Mouse (Mus musculus): ENCODE results near the gene Rras2. TPM values are rescaled to one million over a fixed set of nuclear protein-coding genes. Genes with fewer than 3 reads are reported as not detected.
A peak's percentile ranks its signal among the peaks of the same experiment; 100 is the strongest.

Rras2 gene
- polyA plus RNA-seq, 2 experiments: 21.6 to 25.4 TPM

DNA sequence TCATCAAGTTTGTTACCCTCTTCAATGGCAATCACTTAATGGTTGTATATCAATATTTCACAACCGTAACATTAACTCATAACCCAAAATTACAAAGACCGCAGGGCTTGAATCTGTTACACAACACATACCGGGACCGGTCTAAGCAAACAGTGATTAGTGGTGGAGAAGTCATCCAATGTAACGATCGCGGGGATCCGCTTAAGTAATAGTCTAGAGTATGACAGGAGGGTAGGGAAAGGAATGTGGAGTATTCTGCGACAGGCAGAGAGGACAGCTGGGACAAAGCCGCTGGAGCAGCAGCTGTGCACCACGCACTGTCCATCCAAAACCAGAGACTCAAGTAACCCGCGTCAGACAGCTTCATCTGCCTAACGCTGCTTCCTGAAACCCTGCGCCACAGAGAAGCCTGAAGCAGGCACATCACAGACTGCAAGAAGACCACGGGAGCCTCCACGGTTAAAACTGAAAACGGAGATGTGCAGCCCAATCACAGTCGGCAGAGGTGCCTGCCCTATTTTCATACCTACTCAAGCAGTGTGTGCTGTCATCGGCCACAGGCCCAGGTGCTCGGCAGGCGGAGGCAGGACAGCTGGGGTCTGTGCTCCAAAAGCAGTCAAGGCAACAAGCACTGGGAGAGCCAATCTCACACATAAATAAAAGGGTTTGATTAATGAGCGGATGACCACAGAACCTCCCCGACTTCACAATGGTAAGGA is 13.8 kb downstream of the Rras2 start:
- Histone ChIP-seq H3K4me3 (replicated peaks; ENCODE audit: low read length) (no peak overlapping the region), H3K4me1 (ENCODE audit: control insufficient read depth, insufficient read depth, low read length) (no peaks in the 10 kb centered on the region), H3K9ac (ENCODE audit: low read depth, low read length, severe bottlenecking) (no peak overlapping the region), H3K4me2 (replicated peaks; ENCODE audit: low read depth, low read length, severe bottlenecking) (no peak overlapping the region), H3K9me3 (ENCODE audit: control insufficient read depth, low read length) (no peaks in the 10 kb centered on the region), H3K27ac (replicated peaks; ENCODE audit: low read depth, low read length) (no peak overlapping the region), H3K36me3 (ENCODE audit: control insufficient read depth, insufficient read depth, low read length) (no peaks in the 10 kb centered on the region), H3K27me3 (ENCODE audit: control insufficient read depth, insufficient read depth, low read length) (no peaks in the 10 kb centered on the region)
- TF ChIP-seq POLR2A (IDR thresholded peaks at IDR 0.05; ENCODE audit: borderline replicate concordance, extremely low read depth, insufficient read depth, insufficient read length): no peak
- 77% methylated on average over 24 of the region's 24 CpGs for WGBS
- ATAC-seq (ENCODE audit: low FRiP score, low read depth) (peak; percentile 82), DNase-seq (ENCODE audit: low spot score) (peak; percentile 35)

DNA sequence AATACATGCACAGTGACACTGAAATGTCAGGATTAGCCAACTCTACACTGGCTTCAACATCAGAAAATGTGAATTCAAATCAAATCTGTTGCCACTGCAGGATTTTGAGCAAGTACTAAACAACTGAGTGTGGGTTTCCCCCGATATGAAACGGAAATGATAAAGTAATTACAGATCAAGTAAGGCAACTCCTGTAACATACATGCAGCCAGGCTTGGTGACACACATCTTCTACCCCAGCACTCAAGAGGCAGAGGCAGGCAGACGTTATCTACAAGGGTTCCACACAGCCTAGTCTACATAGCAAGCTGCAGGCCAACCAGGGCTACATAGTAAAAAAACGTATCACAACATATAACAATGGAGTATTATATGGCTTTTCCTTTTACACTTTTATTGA is 14.4 kb downstream of the Rras2 start:
- TF ChIP-seq POLR2A (IDR thresholded peaks at IDR 0.05; ENCODE audit: borderline replicate concordance, extremely low read depth, insufficient read depth, insufficient read length): no peak
- no peaks in the 10 kb centered on the region for H3K9me3 ChIP-seq (ENCODE audit: control insufficient read depth, low read length)
- H3K27me3 ChIP-seq (ENCODE audit: control insufficient read depth, insufficient read depth, low read length): no peaks in the 10 kb centered on the region
- no peaks in the 10 kb centered on the region for H3K36me3 ChIP-seq (ENCODE audit: control insufficient read depth, insufficient read depth, low read length)
- H3K4me2 ChIP-seq (replicated peaks; ENCODE audit: low read depth, low read length, severe bottlenecking): no peak overlapping the region
- no peak overlapping the region for H3K27ac ChIP-seq (replicated peaks; ENCODE audit: low read depth, low read length)
- no peak for ATAC-seq (ENCODE audit: low FRiP score, low read depth)
- no peak for DNase-seq (ENCODE audit: low spot score)
- no peaks in the 10 kb centered on the region for H3K4me1 ChIP-seq (ENCODE audit: control insufficient read depth, insufficient read depth, low read length)
- no peak overlapping the region for H3K4me3 ChIP-seq (replicated peaks; ENCODE audit: low read length)
- H3K9ac ChIP-seq (ENCODE audit: low read depth, low read length, severe bottlenecking): no peak overlapping the region
- 86% methylated on average over 4 of the region's 4 CpGs for WGBS

DNA sequence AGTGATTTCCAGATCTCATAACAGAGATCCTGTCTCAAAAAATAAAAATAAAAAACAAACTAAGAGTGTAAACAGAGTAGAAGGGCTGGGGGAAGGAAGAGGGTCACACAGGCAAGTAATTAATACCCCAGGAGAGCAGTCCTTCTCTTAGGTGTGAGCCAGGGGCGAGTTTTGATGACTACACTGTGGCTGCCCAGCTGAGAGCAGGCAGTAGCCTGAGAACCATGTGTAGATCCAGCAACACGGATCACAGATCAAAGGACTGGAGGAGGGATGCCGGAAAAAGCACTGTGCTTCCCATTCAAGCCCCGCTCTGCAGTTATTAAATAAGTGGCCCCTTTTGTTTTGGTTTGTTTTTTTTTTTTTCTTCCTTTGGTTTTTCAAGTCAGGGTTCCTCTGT is 15.0 kb downstream of the Rras2 start:
- ATAC-seq (ENCODE audit: low FRiP score, low read depth) (no peak), DNase-seq (ENCODE audit: low spot score) (no peak)
- H3K27me3 ChIP-seq (ENCODE audit: control insufficient read depth, insufficient read depth, low read length): no peaks in the 10 kb centered on the region
- TF ChIP-seq POLR2A (IDR thresholded peaks at IDR 0.05; ENCODE audit: borderline replicate concordance, extremely low read depth, insufficient read depth, insufficient read length): no peak
- H3K9me3 ChIP-seq (ENCODE audit: control insufficient read depth, low read length): no peaks in the 10 kb centered on the region
- H3K9ac ChIP-seq (ENCODE audit: low read depth, low read length, severe bottlenecking): no peak overlapping the region
- H3K4me1 ChIP-seq (ENCODE audit: control insufficient read depth, insufficient read depth, low read length): no peaks in the 10 kb centered on the region
- 42% methylated on average over 4 of the region's 4 CpGs for WGBS
- H3K4me3 ChIP-seq (replicated peaks; ENCODE audit: low read length): no peak overlapping the region
- H3K4me2 ChIP-seq (replicated peaks; ENCODE audit: low read depth, low read length, severe bottlenecking): no peak overlapping the region
- H3K27ac ChIP-seq (replicated peaks; ENCODE audit: low read depth, low read length): no peak overlapping the region
- no peaks in the 10 kb centered on the region for H3K36me3 ChIP-seq (ENCODE audit: control insufficient read depth, insufficient read depth, low read length)

DNA sequence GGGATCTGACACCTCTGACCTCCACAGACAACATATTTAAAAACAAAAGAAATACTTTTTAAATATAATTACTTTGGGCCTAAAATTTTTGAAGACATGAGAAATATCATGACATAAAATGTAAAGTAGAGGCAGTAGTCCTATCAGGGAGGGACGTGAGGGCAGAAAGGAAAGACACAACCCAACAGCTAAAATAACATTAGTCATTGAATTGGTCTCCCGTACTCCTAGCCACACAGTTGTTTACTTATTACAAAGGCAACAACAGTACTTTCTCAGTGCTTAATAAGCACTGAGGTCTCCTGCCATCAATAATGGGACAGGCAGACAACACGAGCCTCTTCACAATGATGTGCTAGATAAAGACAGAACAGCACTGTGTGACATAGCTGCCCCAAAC is 16.2 kb downstream of the Rras2 start:
- ATAC-seq (ENCODE audit: low FRiP score, low read depth) (no peak), DNase-seq (ENCODE audit: low spot score) (no peak)
- Histone ChIP-seq H3K4me2 (replicated peaks; ENCODE audit: low read depth, low read length, severe bottlenecking) (no peak overlapping the region), H3K36me3 (ENCODE audit: control insufficient read depth, insufficient read depth, low read length) (no peaks in the 10 kb centered on the region), H3K27me3 (ENCODE audit: control insufficient read depth, insufficient read depth, low read length) (no peaks in the 10 kb centered on the region), H3K27ac (replicated peaks; ENCODE audit: low read depth, low read length) (no peak overlapping the region), H3K9ac (ENCODE audit: low read depth, low read length, severe bottlenecking) (no peak overlapping the region), H3K4me3 (replicated peaks; ENCODE audit: low read length) (no peak overlapping the region), H3K9me3 (ENCODE audit: control insufficient read depth, low read length) (no peaks in the 10 kb centered on the region), H3K4me1 (ENCODE audit: control insufficient read depth, insufficient read depth, low read length) (no peaks in the 10 kb centered on the region)
- TF ChIP-seq POLR2A (IDR thresholded peaks at IDR 0.05; ENCODE audit: borderline replicate concordance, extremely low read depth, insufficient read depth, insufficient read length): no peak
- WGBS: 73% methylated on average over 3 of the region's 3 CpGs

DNA sequence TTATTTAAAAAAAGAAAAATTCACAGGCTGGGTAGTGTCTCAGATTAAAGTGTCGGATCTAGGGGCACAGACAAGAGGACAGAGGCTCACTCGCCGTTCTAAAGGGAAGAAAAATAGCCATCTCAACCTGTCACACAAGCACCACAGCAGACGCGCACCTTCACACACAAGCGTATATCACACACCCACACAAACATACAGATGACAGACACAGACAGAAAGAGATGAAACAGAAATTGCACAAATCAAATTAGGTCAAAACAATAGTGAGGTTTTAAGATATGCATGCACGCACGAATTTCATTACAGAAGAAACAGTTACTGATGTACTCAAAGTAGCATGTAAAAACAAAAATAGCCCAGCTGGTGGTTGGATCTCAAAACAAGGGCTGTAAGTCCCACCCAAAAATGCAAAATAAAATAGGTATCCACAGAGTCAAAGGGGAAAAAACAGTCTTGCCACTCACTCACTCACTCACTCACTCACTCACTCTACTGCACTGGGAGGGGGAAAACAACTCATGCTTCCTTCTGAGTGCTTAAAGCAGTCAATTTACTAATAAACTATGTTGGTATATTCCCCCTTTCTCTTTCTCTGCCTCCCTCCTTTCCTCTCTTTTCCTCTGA is 23.9 kb downstream of the Rras2 start:
- no peak overlapping the region for H3K9ac ChIP-seq (ENCODE audit: low read depth, low read length, severe bottlenecking)
- no peak overlapping the region for H3K4me2 ChIP-seq (replicated peaks; ENCODE audit: low read depth, low read length, severe bottlenecking)
- ATAC-seq (ENCODE audit: low FRiP score, low read depth) (no peak), DNase-seq (ENCODE audit: low spot score) (no peak)
- WGBS: 84% methylated on average over 8 of the region's 8 CpGs
- H3K36me3 ChIP-seq (ENCODE audit: control insufficient read depth, insufficient read depth, low read length): no peaks in the 10 kb centered on the region
- H3K27ac ChIP-seq (replicated peaks; ENCODE audit: low read depth, low read length): no peak overlapping the region
- no peaks in the 10 kb centered on the region for H3K27me3 ChIP-seq (ENCODE audit: control insufficient read depth, insufficient read depth, low read length)
- no peaks in the 10 kb centered on the region; the same call in 1 of the 2 replicates for H3K4me1 ChIP-seq (ENCODE audit: control insufficient read depth, insufficient read depth, low read length)
- no peak for TF ChIP-seq POLR2A (IDR thresholded peaks at IDR 0.05; ENCODE audit: borderline replicate concordance, extremely low read depth, insufficient read depth, insufficient read length)
- no peaks in the 10 kb centered on the region for H3K9me3 ChIP-seq (ENCODE audit: control insufficient read depth, low read length)
- no peak overlapping the region for H3K4me3 ChIP-seq (replicated peaks; ENCODE audit: low read length)

Data from limb, embryonic 14.5 days (tissue).